Mouse (Mus musculus) lung, embryonic 16.5 days (tissue): ENCODE results near the gene Gm4981. TPM values are rescaled to one million over a fixed set of nuclear protein-coding genes. Genes with fewer than 3 reads are reported as not detected.
"Not testable (repeated sequence)": the region's sequence is repeated elsewhere in the genome, so short reads cannot be mapped to it uniquely, and the experiment has no call there.

Source experiments
- ATAC-seq: fragments of 200-750 bp; cut with Nextera tagmentation; 2 replicates; pipeline ENCODE4 v1.8.0; 2017; ENCODE audit warnings: low read depth, mild to moderate bottlenecking, moderate library complexity
- H3K27ac ChIP-seq: fragments of 300-500 bp; sonication (generic); 2 replicates; pipeline ENCODE4 v1.5.1; 2014; ENCODE audit warnings: mild to moderate bottlenecking, control low read depth, low read length
- H3K27me3 ChIP-seq: fragments of 300-500 bp; sonication (generic); 2 replicates; pipeline ENCODE4 v1.6.1; 2014; ENCODE audit warnings: low read depth, low read length, mixed read lengths; ENCODE audit not compliant: control insufficient read depth, insufficient read depth
- H3K36me3 ChIP-seq: fragments of 300-500 bp; sonication (generic); 2 replicates; pipeline ENCODE4 v1.6.1; 2014; ENCODE audit warnings: low read length; ENCODE audit not compliant: control insufficient read depth, insufficient read depth
- H3K4me1 ChIP-seq: fragments of 300-500 bp; sonication (generic); replicated peaks from 2 replicates; pipeline ENCODE4 v1.6.1; 2014; ENCODE audit warnings: low read length, mixed read lengths; ENCODE audit not compliant: control insufficient read depth, insufficient read depth
- H3K4me2 ChIP-seq: fragments of 300-500 bp; sonication (generic); 2 replicates; pipeline ENCODE4 v1.6.1; 2014; ENCODE audit warnings: low read depth, low read length, control low read depth
- H3K4me3 ChIP-seq: fragments of 300-500 bp; sonication (generic); 2 replicates; pipeline ENCODE4 v1.5.1; 2014; ENCODE audit warnings: mild to moderate bottlenecking, low read length, control low read depth
- H3K9ac ChIP-seq: fragments of 300-500 bp; sonication (generic); 2 replicates; pipeline ENCODE4 v1.6.1; 2014; ENCODE audit warnings: low read length, control low read depth
- H3K9me3 ChIP-seq: fragments of 300-500 bp; sonication (generic); 2 replicates; pipeline ENCODE4 v1.6.1; 2016; ENCODE audit warnings: low read length; ENCODE audit not compliant: control insufficient read depth
- WGBS: fragments of 180-500 bp; shearing (Covaris S2); extraction: QIAGEN DNeasy Blood & Tissue Kit; methylation state at CpG from one replicate; pipeline ENCODE4 v1.1.7; 2014; 5-methylcytosine and 5-hydroxymethylcytosine counted together
- polyA plus RNA-seq: library from polyadenylated mRNA; unstranded; fragments of >200 nt; fragmentation: Nextera tagmentation; extraction: Ambion mirVana; gene quantifications from 2 replicates; pipeline ENCODE4 v1.2.1, GENCODE M21; 2015

Gm4981 gene
- polyA plus RNA-seq, 1 experiment from 2014 or later: not detected

DNA sequence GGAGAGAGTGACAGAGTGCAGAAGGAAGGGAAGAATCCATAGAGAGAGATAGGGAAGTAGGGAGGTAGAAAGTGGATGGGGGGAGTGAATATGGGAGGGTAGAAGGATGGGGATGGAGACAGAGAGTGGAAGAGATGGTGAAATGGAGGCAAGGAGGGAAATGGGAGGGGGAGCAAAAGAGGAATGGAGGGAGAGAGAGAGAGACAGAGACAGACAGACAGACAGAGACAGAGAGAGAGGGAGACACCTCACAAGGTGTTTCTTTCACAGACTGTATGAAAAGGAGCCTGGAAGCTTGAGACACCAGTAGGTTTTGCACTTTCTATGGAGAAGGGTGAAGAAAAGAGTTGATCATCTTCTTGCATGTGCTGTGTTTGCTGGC, 2.8 kb downstream of the Gm4981 start:
- not testable (repeated sequence) for ATAC-seq, H3K4me1 ChIP-seq, H3K9ac ChIP-seq, H3K4me2 ChIP-seq, H3K27me3 ChIP-seq, H3K36me3 ChIP-seq, H3K4me3 ChIP-seq, H3K27ac ChIP-seq
- H3K9me3 ChIP-seq: peaks cover 12% of the 10 kb centered on the region

- WGBS: 76% methylated on average over 9 of the region's 10 CpGs
- H3K9me3 ChIP-seq: peaks cover 12% of the 10 kb centered on the region
- peak; percentile 47 for ATAC-seq
- H3K27me3 ChIP-seq, H3K27ac ChIP-seq, H3K4me1 ChIP-seq, H3K4me3 ChIP-seq, H3K4me2 ChIP-seq, H3K9ac ChIP-seq, H3K36me3 ChIP-seq: not testable (repeated sequence)
Observed at GRCm38 (mm10) chr10:58233054-58233739, 3.3 kb downstream of the Gm4981 start.

GRCm38 (mm10) chr10:58232641-58232969, 3.9 kb downstream of the Gm4981 start, which contains the start of gene Duxf3:
Gene Duxf3 (minus strand): TSS chr10:58232675.
- H3K9ac ChIP-seq, H3K4me3 ChIP-seq, H3K36me3 ChIP-seq, H3K4me2 ChIP-seq, H3K27ac ChIP-seq, H3K4me1 ChIP-seq, H3K27me3 ChIP-seq: not testable (repeated sequence)
- peak; percentile 50 for ATAC-seq
- WGBS: 82% methylated on average over 7 of the region's 8 CpGs
- H3K9me3 ChIP-seq: peaks cover 12% of the 10 kb centered on the region

DNA sequence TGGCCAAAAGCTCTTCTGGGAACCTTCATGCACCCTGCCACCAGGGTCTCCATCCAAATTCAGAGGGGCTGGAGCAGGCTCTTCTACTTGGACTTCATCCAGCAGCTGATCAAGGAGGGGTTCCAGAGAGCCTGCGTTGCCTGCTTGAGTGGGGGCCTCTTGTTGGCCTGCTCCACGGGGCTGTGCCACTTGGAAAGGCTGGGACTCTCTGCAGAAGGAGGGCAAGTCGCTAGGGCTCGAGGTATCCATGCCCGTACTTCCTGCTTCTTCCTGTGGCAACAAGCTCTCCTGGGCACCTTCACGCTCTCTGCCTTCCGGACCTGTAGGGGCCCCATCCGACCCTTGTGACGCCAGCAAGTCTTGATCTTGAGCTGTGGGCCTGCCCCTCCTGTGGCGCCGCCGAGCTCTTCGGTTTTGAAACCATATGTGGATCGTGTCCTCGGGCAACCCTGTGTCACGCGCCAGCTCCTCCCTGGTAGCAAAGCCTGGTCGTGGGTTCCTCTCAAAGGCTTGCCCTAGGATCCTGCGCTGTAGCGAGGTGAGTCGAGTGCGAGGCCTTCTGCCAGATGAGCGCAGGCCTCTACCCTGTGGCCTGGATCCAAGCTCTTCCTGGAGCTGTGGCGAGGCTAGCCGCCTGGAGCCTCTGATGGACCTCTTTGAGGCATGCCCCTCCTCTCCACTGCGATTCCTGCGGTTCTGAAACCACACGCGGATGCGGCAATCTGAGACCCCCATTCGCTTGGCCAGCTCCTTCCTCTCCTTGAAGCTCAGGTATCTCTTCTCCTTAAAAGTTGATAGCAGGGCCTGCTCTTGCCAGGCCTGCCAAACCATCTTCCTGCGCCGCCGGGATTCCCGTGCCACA, 4.5 kb downstream of the Gm4981 start:
- H3K9me3 ChIP-seq: peaks cover 12% of the 10 kb centered on the region
- not testable (repeated sequence) for H3K36me3 ChIP-seq, H3K27me3 ChIP-seq, H3K4me2 ChIP-seq, H3K4me1 ChIP-seq, H3K9ac ChIP-seq, H3K4me3 ChIP-seq, H3K27ac ChIP-seq
- WGBS: 86% methylated on average over 32 of the region's 35 CpGs
- ATAC-seq: peak; percentile 77

GRCm38 (mm10) chr10:58231088-58231487, 5.4 kb downstream of the Gm4981 start:
- H3K36me3 ChIP-seq, H3K4me1 ChIP-seq, H3K4me3 ChIP-seq, H3K27ac ChIP-seq, H3K4me2 ChIP-seq, H3K9ac ChIP-seq, H3K27me3 ChIP-seq: not testable (repeated sequence)
- H3K9me3 ChIP-seq: peaks cover 12% of the 10 kb centered on the region
- 85% methylated on average over 5 of the region's 7 CpGs for WGBS
- peak; percentile 47 for ATAC-seq

DNA sequence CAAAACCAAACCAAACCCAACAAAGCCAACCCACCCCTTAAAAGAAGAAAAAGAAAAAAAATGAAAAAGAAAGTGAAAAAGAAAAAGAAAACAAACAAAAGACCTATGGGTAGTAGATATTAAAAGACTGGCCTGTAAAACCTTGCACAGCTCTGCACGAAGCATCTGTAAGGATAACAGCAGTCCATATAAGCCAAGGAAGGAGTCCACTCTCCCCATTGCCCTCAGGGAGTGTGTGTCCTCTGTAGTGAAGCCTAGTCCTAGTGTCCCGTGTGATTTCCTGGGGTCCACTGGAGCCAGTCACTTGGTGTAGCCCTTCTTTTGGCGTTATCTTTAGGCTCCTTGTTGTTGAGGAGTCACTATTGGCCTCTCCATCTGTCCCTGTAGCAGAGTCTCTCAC, 6.5 kb downstream of the Gm4981 start:
- H3K27me3 ChIP-seq, H3K27ac ChIP-seq, H3K36me3 ChIP-seq, H3K9ac ChIP-seq, H3K4me2 ChIP-seq, H3K4me3 ChIP-seq, H3K4me1 ChIP-seq, ATAC-seq: not testable (repeated sequence)
- peaks cover 12% of the 10 kb centered on the region for H3K9me3 ChIP-seq
- WGBS: 52% methylated on average over 3 of the region's 3 CpGs

GRCm38 (mm10) chr10:58227798-58228197, 8.7 kb downstream of the Gm4981 start:
- H3K4me3 ChIP-seq, ATAC-seq, H3K9ac ChIP-seq, H3K9me3 ChIP-seq, H3K4me2 ChIP-seq, H3K27ac ChIP-seq, H3K27me3 ChIP-seq, H3K36me3 ChIP-seq, H3K4me1 ChIP-seq: not testable (repeated sequence)
- WGBS: 87% methylated on average over 2 of the region's 6 CpGs

GRCm38 (mm10) chr10:58226357-58226756, 10.1 kb downstream of the Gm4981 start:
- H3K36me3 ChIP-seq, H3K4me1 ChIP-seq, H3K9ac ChIP-seq, H3K9me3 ChIP-seq, H3K27ac ChIP-seq, H3K4me3 ChIP-seq, H3K27me3 ChIP-seq, ATAC-seq, H3K4me2 ChIP-seq: not testable (repeated sequence)
- WGBS: 83% methylated on average over 4 of the region's 4 CpGs

DNA sequence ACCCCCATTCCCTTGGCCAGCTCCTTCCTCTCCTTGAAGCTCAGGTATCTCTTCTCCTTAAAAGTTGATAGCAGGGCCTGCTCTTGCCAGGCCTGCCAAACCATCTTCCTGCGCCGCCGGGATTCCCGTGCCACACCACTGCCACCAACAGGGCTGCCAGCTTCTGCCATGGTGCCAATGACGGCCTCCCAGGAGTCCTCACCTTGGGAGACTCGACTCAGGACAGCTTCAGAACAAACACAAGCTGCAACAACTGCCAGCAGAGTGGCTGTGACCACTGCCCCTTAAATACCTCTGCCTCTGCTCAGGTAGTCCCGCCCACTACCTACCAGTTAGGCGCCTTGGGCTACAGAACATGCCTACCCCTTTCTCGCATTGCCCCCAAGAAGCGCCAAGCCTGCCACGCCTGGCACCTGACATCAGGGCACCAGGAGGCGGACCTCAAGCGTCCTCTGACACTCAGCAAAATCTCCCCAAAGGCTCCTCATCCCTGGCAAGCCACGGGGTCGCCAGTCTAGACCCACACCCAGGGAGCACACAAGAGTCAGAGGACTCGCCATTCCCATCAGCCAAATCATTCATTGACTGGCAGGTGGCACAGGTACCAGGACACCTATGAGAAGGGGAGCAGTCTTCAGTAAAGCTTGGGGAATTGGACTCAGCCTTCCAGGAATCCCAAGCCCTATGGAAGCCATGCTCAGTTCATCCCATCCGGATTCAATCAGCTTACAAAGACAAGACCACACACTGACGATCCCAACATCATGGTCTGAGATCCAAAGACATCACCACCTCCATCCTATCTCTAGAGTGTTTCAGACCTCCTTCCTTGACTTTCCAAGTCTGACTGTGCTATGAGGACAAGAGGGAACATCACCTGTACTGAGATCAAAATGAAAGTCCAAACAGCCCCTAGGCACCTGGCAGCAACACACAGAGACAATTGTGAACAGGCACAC, 11.4 kb downstream of the Gm4981 start, which contains the start of gene AW822073:
TSS of gene AW822073 (minus strand) at position 104 of the 959 bp plus-strand sequence.
- not testable (repeated sequence) for H3K9ac ChIP-seq, H3K4me2 ChIP-seq, H3K36me3 ChIP-seq, H3K9me3 ChIP-seq, H3K27me3 ChIP-seq, H3K27ac ChIP-seq, H3K4me1 ChIP-seq, ATAC-seq, H3K4me3 ChIP-seq
- WGBS: 80% methylated on average over 16 of the region's 18 CpGs
